Mouse (Mus musculus) bone marrow, adult 2 months (tissue): Measurements from ENCODE around the gene Itpk1.

ENCODE experiments used
- CTCF ChIP-seq: fragments of 200-500 bp; IDR thresholded peaks from 2 replicates; pipeline ENCODE4 v1.5.1; 2011; ENCODE audit warnings: low read length, control low read depth; ENCODE audit not compliant: control insufficient read depth, insufficient read depth
- POLR2A ChIP-seq: fragments of 200-500 bp; IDR thresholded peaks from 2 replicates; pipeline ENCODE4 v1.6.1; 2011; ENCODE audit warnings: low read depth, mild to moderate bottlenecking, control low read depth, low read length, borderline replicate concordance; ENCODE audit not compliant: control insufficient read depth

- TF ChIP-seq POLR2A (no peak), CTCF (no peak)
These were observed 180.0 kb downstream of the Itpk1 start for GRCm38 (mm10) chr12:102524760-102525159.
